Mouse (Mus musculus): ENCODE data around the gene Fancf. TPM values are rescaled to one million over a fixed set of nuclear protein-coding genes. Genes with fewer than 3 reads are reported as not detected.

Fancf gene
- 4.6 and 5.3 TPM in 2 replicates for polyA plus RNA-seq (2015; fragmentation: Nextera tagmentation; extraction: Ambion mirVana)

- Histone ChIP-seq H3K9ac (ENCODE audit: low read length) (peak within 1 kb of the TSS; percentile 84), H3K9me3 (ENCODE audit: control insufficient read depth, low read length) (no peaks in the 10 kb centered on the region), H3K4me2 (replicated peaks; ENCODE audit: low read depth) (peak within 1 kb of the TSS; percentile 66), H3K27ac (replicated peaks) (peak within 1 kb of the TSS; percentile 96), H3K4me1 (replicated peaks; ENCODE audit: control insufficient read depth, insufficient read depth) (peaks cover 4% of the 10 kb centered on the region; the same call in 1 of the 2 replicates), H3K36me3 (ENCODE audit: control insufficient read depth, insufficient read depth, low read length) (no peaks in the 10 kb centered on the region), H3K4me3 (ENCODE audit: low read depth, low read length) (peak within 1 kb of the TSS; percentile 75), H3K27me3 (ENCODE audit: control insufficient read depth, insufficient read depth, low read length) (no peaks in the 10 kb centered on the region)
- DNase-seq (ENCODE audit: low spot score) = peak; percentile 96
- ATAC-seq (ENCODE audit: low FRiP score, low TSS enrichment) = peak; percentile 99
- 0% methylated on average over 43 of the region's 43 CpGs for WGBS
- no peak; the same call in 1 of the 2 replicates for TF ChIP-seq CTCF (IDR thresholded peaks at IDR 0.05; ENCODE audit: low read depth)
- no peak for TF ChIP-seq EP300 (optimal IDR thresholded peaks at IDR 0.05)
Observed at GRCm38 (mm10) chr7:51862097-51862492, at the start of gene Fancf. Gene Fancf, minus strand, starts transcription at chr7:51862267.

- WGBS = 65% methylated on average over 6 of the region's 6 CpGs
- H3K9me3 ChIP-seq (ENCODE audit: control insufficient read depth, low read length) = no peaks in the 10 kb centered on the region
- no peak overlapping the region for H3K4me3 ChIP-seq (ENCODE audit: low read depth, low read length)
- no peaks in the 10 kb centered on the region for H3K36me3 ChIP-seq (ENCODE audit: control insufficient read depth, insufficient read depth, low read length)
- no peak for DNase-seq (ENCODE audit: low spot score)
- no peak overlapping the region for H3K4me2 ChIP-seq (replicated peaks; ENCODE audit: low read depth)
- H3K27ac ChIP-seq (replicated peaks) = no peak overlapping the region
- no peak for TF ChIP-seq CTCF (IDR thresholded peaks at IDR 0.05; ENCODE audit: low read depth)
- TF ChIP-seq EP300 (optimal IDR thresholded peaks at IDR 0.05) = no peak
- H3K27me3 ChIP-seq (ENCODE audit: control insufficient read depth, insufficient read depth, low read length) = no peaks in the 10 kb centered on the region
- no peak overlapping the region for H3K9ac ChIP-seq (ENCODE audit: low read length)
- no peaks in the 10 kb centered on the region for H3K4me1 ChIP-seq (replicated peaks; ENCODE audit: control insufficient read depth, insufficient read depth)
- ATAC-seq (ENCODE audit: low FRiP score, low TSS enrichment) = no peak
Observed at GRCm38 (mm10) chr7:51899066-51899465, 37.0 kb upstream of the Fancf start.

- ATAC-seq (ENCODE audit: low FRiP score, low TSS enrichment) (no peak), DNase-seq (ENCODE audit: low spot score) (no peak)
- TF ChIP-seq EP300 (optimal IDR thresholded peaks at IDR 0.05) (no peak), CTCF (IDR thresholded peaks at IDR 0.05; ENCODE audit: low read depth) (no peak)
- Histone ChIP-seq H3K4me2 (replicated peaks; ENCODE audit: low read depth) (no peak overlapping the region), H3K4me1 (replicated peaks; ENCODE audit: control insufficient read depth, insufficient read depth) (no peaks in the 10 kb centered on the region), H3K36me3 (ENCODE audit: control insufficient read depth, insufficient read depth, low read length) (no peaks in the 10 kb centered on the region), H3K27ac (replicated peaks) (no peak overlapping the region), H3K9ac (ENCODE audit: low read length) (no peak overlapping the region), H3K27me3 (ENCODE audit: control insufficient read depth, insufficient read depth, low read length) (no peaks in the 10 kb centered on the region), H3K4me3 (ENCODE audit: low read depth, low read length) (no peak overlapping the region), H3K9me3 (ENCODE audit: control insufficient read depth, low read length) (no peaks in the 10 kb centered on the region)
- WGBS = 64% methylated on average over 2 of the region's 2 CpGs
Observed at GRCm38 (mm10) chr7:51894939-51895338, 32.9 kb upstream of the Fancf start.

GRCm38 (mm10) chr7:51894133-51894801 lies 32.2 kb upstream of the Fancf start:
- no peaks in the 10 kb centered on the region for H3K4me1 ChIP-seq (replicated peaks; ENCODE audit: control insufficient read depth, insufficient read depth)
- H3K4me3 ChIP-seq (ENCODE audit: low read depth, low read length) = no peak overlapping the region
- no peaks in the 10 kb centered on the region for H3K9me3 ChIP-seq (ENCODE audit: control insufficient read depth, low read length)
- no peak overlapping the region for H3K27ac ChIP-seq (replicated peaks)
- no peak for DNase-seq (ENCODE audit: low spot score)
- no peaks in the 10 kb centered on the region for H3K27me3 ChIP-seq (ENCODE audit: control insufficient read depth, insufficient read depth, low read length)
- H3K4me2 ChIP-seq (replicated peaks; ENCODE audit: low read depth) = no peak overlapping the region
- TF ChIP-seq EP300 (optimal IDR thresholded peaks at IDR 0.05) = no peak
- ATAC-seq (ENCODE audit: low FRiP score, low TSS enrichment) = no peak
- no peaks in the 10 kb centered on the region for H3K36me3 ChIP-seq (ENCODE audit: control insufficient read depth, insufficient read depth, low read length)
- 72% methylated on average over 4 of the region's 4 CpGs for WGBS
- H3K9ac ChIP-seq (ENCODE audit: low read length) = no peak overlapping the region

- Histone ChIP-seq H3K27me3 (ENCODE audit: control insufficient read depth, insufficient read depth, low read length) (no peaks in the 10 kb centered on the region), H3K9ac (ENCODE audit: low read length) (no peak overlapping the region), H3K4me2 (replicated peaks; ENCODE audit: low read depth) (no peak overlapping the region), H3K9me3 (ENCODE audit: control insufficient read depth, low read length) (no peaks in the 10 kb centered on the region), H3K4me3 (ENCODE audit: low read depth, low read length) (no peak overlapping the region), H3K36me3 (ENCODE audit: control insufficient read depth, insufficient read depth, low read length) (no peaks in the 10 kb centered on the region), H3K4me1 (replicated peaks; ENCODE audit: control insufficient read depth, insufficient read depth) (no peaks in the 10 kb centered on the region), H3K27ac (replicated peaks) (no peak overlapping the region)
- WGBS = 73% methylated on average over 4 of the region's 4 CpGs
- TF ChIP-seq CTCF (IDR thresholded peaks at IDR 0.05; ENCODE audit: low read depth) (no peak), EP300 (optimal IDR thresholded peaks at IDR 0.05) (no peak)
- ATAC-seq (ENCODE audit: low FRiP score, low TSS enrichment) (peak; percentile 85), DNase-seq (ENCODE audit: low spot score) (peak; percentile 44)
Observed at GRCm38 (mm10) chr7:51893008-51893407, 30.9 kb upstream of the Fancf start.

GRCm38 (mm10) chr7:51892224-51892965 lies 30.3 kb upstream of the Fancf start:
- H3K36me3 ChIP-seq (ENCODE audit: control insufficient read depth, insufficient read depth, low read length) = no peaks in the 10 kb centered on the region
- TF ChIP-seq EP300 (optimal IDR thresholded peaks at IDR 0.05) (no peak), CTCF (IDR thresholded peaks at IDR 0.05; ENCODE audit: low read depth) (no peak)
- ATAC-seq (ENCODE audit: low FRiP score, low TSS enrichment) (peak; percentile 63), DNase-seq (ENCODE audit: low spot score) (no peak)
- no peaks in the 10 kb centered on the region for H3K4me1 ChIP-seq (replicated peaks; ENCODE audit: control insufficient read depth, insufficient read depth)
- no peak overlapping the region for H3K4me2 ChIP-seq (replicated peaks; ENCODE audit: low read depth)
- no peaks in the 10 kb centered on the region for H3K9me3 ChIP-seq (ENCODE audit: control insufficient read depth, low read length)
- H3K4me3 ChIP-seq (ENCODE audit: low read depth, low read length) = no peak overlapping the region
- 96% methylated on average over 1 of the region's 1 CpGs for WGBS
- H3K27me3 ChIP-seq (ENCODE audit: control insufficient read depth, insufficient read depth, low read length) = no peaks in the 10 kb centered on the region
- no peak overlapping the region for H3K9ac ChIP-seq (ENCODE audit: low read length)
- H3K27ac ChIP-seq (replicated peaks) = 0 out of 2 replicates have a peak overlapping the region, but pooled peaks have one; percentile 18
